Mouse (Mus musculus): ENCODE data around the gene Lpar3. TPM values are rescaled to one million over a fixed set of nuclear protein-coding genes. Genes with fewer than 3 reads are reported as not detected.

The Lpar3 gene
- polyA plus RNA-seq, 1 experiment from 2014 or later, result 0.72 TPM

DNA sequence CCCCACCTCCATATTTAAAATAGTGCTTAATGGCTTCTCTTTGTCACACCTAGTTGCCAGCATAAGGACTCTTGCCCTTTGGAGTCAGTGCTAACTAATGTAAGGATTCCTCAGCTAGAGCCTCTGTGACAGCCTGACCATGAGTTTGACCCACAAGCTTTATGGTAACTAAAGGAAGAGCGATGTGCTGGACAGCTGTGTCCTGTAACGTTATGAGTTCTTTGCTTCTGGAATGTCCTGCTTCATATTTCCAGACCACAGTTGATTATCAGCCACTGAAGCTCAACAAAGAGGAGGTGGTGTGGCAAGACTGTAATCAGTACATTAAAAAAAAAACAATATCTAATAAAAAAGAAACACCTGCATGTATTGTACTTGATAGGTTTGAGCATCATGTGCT is 26.2 kb downstream of the Lpar3 start:
- H3K4me3 ChIP-seq, result no peak overlapping the region

GRCm38 (mm10) chr3:146249895-146250294 is 29.1 kb downstream of the Lpar3 start:
- Histone ChIP-seq H3K36me3 (replicated peaks) (no peaks in the 10 kb centered on the region), H3K27me3 (replicated peaks; ENCODE audit: low read depth, poor library complexity, severe bottlenecking) (no peaks in the 10 kb centered on the region), H3K27ac (replicated peaks) (no peak overlapping the region), H3K4me1 (peaks cover 11% of the 10 kb centered on the region), H3K4me3 (no peak overlapping the region), H3K9me3 (no peaks in the 10 kb centered on the region)
- WGBS, result 80% methylated on average over 8 of the region's 8 CpGs
- DNase-seq (ENCODE audit: low spot score), result no peak

More for the DNA sequence above, 26.2 kb downstream of the Lpar3 start:
- WGBS, result 94% methylated on average over 2 of the region's 2 CpGs
- no peaks in the 10 kb centered on the region for H3K9me3 ChIP-seq
- no peak for DNase-seq (ENCODE audit: low spot score)
- H3K27me3 ChIP-seq (replicated peaks; ENCODE audit: low read depth, poor library complexity, severe bottlenecking), result no peaks in the 10 kb centered on the region
- H3K36me3 ChIP-seq (replicated peaks), result no peaks in the 10 kb centered on the region
- no peaks in the 10 kb centered on the region for H3K4me1 ChIP-seq
- no peak overlapping the region for H3K27ac ChIP-seq (replicated peaks)

- DNase-seq (ENCODE audit: low spot score), result no peak
- Histone ChIP-seq H3K4me1 (peaks cover 11% of the 10 kb centered on the region), H3K9me3 (no peaks in the 10 kb centered on the region), H3K36me3 (replicated peaks) (no peaks in the 10 kb centered on the region), H3K27ac (replicated peaks) (no peak overlapping the region), H3K4me3 (no peak overlapping the region), H3K27me3 (replicated peaks; ENCODE audit: low read depth, poor library complexity, severe bottlenecking) (no peaks in the 10 kb centered on the region)
- 88% methylated on average over 6 of the region's 6 CpGs for WGBS
Observed at GRCm38 (mm10) chr3:146251771-146252170, 31.0 kb downstream of the Lpar3 start.

DNA sequence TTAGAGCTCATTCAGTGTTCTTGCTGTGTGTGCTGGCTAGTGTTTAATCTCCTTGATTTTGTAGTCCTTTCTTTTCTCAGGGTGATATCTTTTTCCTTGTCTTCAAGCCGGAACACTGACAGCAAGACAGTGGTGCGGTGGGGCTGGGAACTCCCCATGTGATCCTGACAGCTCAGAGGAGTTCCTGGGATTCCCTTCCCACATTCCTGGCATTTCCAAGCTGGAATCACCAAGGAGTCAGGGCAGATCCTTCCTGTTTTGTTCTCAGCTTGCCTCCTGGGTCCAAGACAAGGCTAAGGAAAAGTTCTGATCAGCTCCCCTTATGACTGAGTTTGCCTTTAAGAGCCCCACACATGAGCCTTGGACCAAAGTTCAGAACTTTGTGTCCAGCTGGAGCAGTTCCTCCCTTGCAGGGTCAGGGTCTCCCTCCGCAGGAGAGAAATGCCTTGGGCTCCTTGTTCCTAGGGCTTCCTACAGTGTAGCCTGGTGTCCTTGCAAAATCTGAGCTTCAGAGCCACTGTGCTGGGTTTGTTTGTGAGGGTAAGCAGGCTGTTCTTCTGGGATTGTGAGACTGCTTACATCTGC is 33.1 kb downstream of the Lpar3 start:
- Histone ChIP-seq H3K36me3 (replicated peaks) (no peaks in the 10 kb centered on the region), H3K4me3 (no peak overlapping the region), H3K4me1 (peaks cover 11% of the 10 kb centered on the region), H3K27ac (replicated peaks) (no peak overlapping the region), H3K9me3 (no peaks in the 10 kb centered on the region), H3K27me3 (replicated peaks; ENCODE audit: low read depth, poor library complexity, severe bottlenecking) (no peaks in the 10 kb centered on the region)
- DNase-seq (ENCODE audit: low spot score), result no peak
- WGBS, result 36% methylated on average over 3 of the region's 3 CpGs

GRCm38 (mm10) chr3:146255123-146255522 is 34.4 kb downstream of the Lpar3 start:
- H3K4me3 ChIP-seq, result no peak overlapping the region
- H3K36me3 ChIP-seq (replicated peaks), result no peaks in the 10 kb centered on the region
- H3K4me1 ChIP-seq, result peaks cover 13% of the 10 kb centered on the region
- WGBS, result 94% methylated on average over 5 of the region's 5 CpGs
- DNase-seq (ENCODE audit: low spot score), result no peak
- H3K27ac ChIP-seq (replicated peaks), result no peak overlapping the region
- H3K27me3 ChIP-seq (replicated peaks; ENCODE audit: low read depth, poor library complexity, severe bottlenecking), result no peaks in the 10 kb centered on the region
- H3K9me3 ChIP-seq, result no peaks in the 10 kb centered on the region

GRCm38 (mm10) chr3:146257483-146258122 is 36.8 kb downstream of the Lpar3 start:
- H3K27ac ChIP-seq (replicated peaks), result no peak overlapping the region
- no peak overlapping the region for H3K4me3 ChIP-seq
- H3K36me3 ChIP-seq (replicated peaks), result no peaks in the 10 kb centered on the region
- no peaks in the 10 kb centered on the region for H3K9me3 ChIP-seq
- 71% methylated on average over 10 of the region's 10 CpGs for WGBS
- H3K4me1 ChIP-seq, result peaks cover 19% of the 10 kb centered on the region
- no peaks in the 10 kb centered on the region for H3K27me3 ChIP-seq (replicated peaks; ENCODE audit: low read depth, poor library complexity, severe bottlenecking)
- DNase-seq (ENCODE audit: low spot score), result no peak

DNA sequence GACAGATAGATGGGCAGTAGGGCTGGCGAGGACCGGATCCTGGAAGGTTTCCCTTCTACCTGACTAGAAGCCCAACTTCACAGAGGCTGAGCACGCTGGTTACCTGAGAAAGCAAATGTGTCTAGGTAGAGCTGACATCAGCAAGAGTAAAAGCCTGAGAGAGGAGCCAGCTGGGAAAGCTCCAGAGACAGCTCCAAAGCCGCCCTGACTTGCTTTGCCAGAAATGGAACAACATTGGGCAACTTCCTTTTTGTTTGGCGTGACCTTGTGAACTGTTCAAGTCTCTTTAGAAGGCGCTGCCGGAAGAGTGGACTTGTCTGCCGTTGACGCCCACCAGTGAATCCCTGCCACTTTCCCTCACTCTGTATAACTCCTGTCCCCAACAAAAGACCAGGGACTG is 39.4 kb downstream of the Lpar3 start:
- no peak overlapping the region for H3K27ac ChIP-seq (replicated peaks)
- H3K36me3 ChIP-seq (replicated peaks), result no peaks in the 10 kb centered on the region
- H3K9me3 ChIP-seq, result no peaks in the 10 kb centered on the region
- no peak for DNase-seq (ENCODE audit: low spot score)
- H3K4me3 ChIP-seq, result no peak overlapping the region
- H3K4me1 ChIP-seq, result peaks cover 8% of the 10 kb centered on the region; the same call in 1 of the 2 replicates
- WGBS, result 84% methylated on average over 9 of the region's 9 CpGs
- no peaks in the 10 kb centered on the region for H3K27me3 ChIP-seq (replicated peaks; ENCODE audit: low read depth, poor library complexity, severe bottlenecking)

- Histone ChIP-seq H3K27me3 (replicated peaks; ENCODE audit: low read depth, poor library complexity, severe bottlenecking) (no peaks in the 10 kb centered on the region), H3K4me3 (no peak overlapping the region), H3K9me3 (no peaks in the 10 kb centered on the region), H3K4me1 (peaks cover 8% of the 10 kb centered on the region; the same call in 1 of the 2 replicates), H3K36me3 (replicated peaks) (no peaks in the 10 kb centered on the region), H3K27ac (replicated peaks) (no peak overlapping the region)
- 88% methylated on average over 11 of the region's 11 CpGs for WGBS
- no peak for DNase-seq (ENCODE audit: low spot score)
Observed at GRCm38 (mm10) chr3:146260845-146261244, 40.1 kb downstream of the Lpar3 start.

DNA sequence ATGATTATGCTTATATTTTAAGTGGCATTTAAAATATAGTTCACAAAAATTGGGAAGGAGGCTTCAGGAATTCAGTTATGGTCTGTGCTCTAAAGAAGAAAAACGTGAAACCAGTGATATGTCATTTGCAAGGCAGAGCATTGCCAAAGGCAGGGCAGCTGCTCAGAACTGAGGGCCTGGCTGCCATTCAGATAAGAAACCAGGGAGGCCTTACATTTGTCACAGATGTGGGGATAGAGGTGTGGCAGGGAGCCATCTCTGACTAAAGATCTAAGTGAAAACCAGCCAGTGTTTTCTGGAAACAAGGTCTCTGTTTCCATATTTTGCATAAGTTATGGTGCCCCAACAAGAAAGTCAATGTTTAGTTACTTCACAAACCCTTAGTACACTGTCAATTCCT is 41.8 kb downstream of the Lpar3 start:
- WGBS, result 58% methylated on average over 1 of the region's 1 CpGs
- no peaks in the 10 kb centered on the region for H3K36me3 ChIP-seq (replicated peaks)
- no peak overlapping the region for H3K27ac ChIP-seq (replicated peaks)
- H3K4me1 ChIP-seq, result peaks cover 8% of the 10 kb centered on the region; the same call in 1 of the 2 replicates
- no peaks in the 10 kb centered on the region for H3K9me3 ChIP-seq
- H3K27me3 ChIP-seq (replicated peaks; ENCODE audit: low read depth, poor library complexity, severe bottlenecking), result no peaks in the 10 kb centered on the region
- H3K4me3 ChIP-seq, result no peak overlapping the region
- DNase-seq (ENCODE audit: low spot score), result no peak

GRCm38 (mm10) chr3:146264146-146264545 is 43.4 kb downstream of the Lpar3 start:
- Histone ChIP-seq H3K36me3 (replicated peaks) (no peaks in the 10 kb centered on the region), H3K27me3 (replicated peaks; ENCODE audit: low read depth, poor library complexity, severe bottlenecking) (no peaks in the 10 kb centered on the region), H3K27ac (replicated peaks) (no peak overlapping the region), H3K4me3 (no peak overlapping the region), H3K4me1 (peaks cover 8% of the 10 kb centered on the region; the same call in 1 of the 2 replicates), H3K9me3 (no peaks in the 10 kb centered on the region)
- DNase-seq (ENCODE audit: low spot score), result no peak
- WGBS, result 85% methylated on average over 10 of the region's 10 CpGs

DNA sequence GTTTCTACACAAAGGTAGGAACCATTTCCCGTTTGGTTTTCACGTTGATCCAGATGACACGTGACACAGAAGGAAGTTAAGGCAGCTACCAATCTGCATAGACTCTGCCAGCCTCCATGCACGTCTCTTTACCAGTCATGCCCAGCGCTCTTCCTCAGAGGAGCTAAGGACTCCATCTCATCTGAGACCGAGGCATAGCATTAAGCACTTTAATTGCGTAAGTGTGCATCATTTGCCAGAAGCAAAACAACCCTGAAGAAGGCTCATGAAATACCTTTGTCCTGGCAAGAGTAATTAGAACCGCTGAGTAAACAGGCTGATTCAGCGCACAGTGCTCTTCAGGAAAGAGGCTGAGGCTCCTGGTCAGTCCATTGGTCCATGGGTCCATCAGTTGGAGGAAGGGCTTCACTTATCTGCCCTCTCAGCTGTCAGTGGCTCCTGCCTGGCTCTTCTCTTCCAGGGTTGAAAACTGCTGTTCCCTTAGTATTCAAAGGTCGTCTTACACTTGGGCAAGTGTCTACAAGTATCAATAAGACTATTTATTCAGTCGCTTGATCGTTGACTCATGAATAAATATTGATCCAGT is 44.9 kb downstream of the Lpar3 start:
- 80% methylated on average over 12 of the region's 12 CpGs for WGBS
- peaks cover 7% of the 10 kb centered on the region; the same call in 1 of the 2 replicates for H3K4me1 ChIP-seq
- no peak overlapping the region for H3K27ac ChIP-seq (replicated peaks)
- no peaks in the 10 kb centered on the region for H3K9me3 ChIP-seq
- no peak overlapping the region for H3K4me3 ChIP-seq
- H3K36me3 ChIP-seq (replicated peaks), result no peaks in the 10 kb centered on the region
- H3K27me3 ChIP-seq (replicated peaks; ENCODE audit: low read depth, poor library complexity, severe bottlenecking), result no peaks in the 10 kb centered on the region
- no peak for DNase-seq (ENCODE audit: low spot score)

- 85% methylated on average over 14 of the region's 14 CpGs for WGBS
- H3K4me1 ChIP-seq, result peaks cover 4% of the 10 kb centered on the region; the same call in 1 of the 2 replicates
- no peak overlapping the region for H3K27ac ChIP-seq (replicated peaks)
Observed at GRCm38 (mm10) chr3:146268024-146268801, 47.5 kb downstream of the Lpar3 start.

More at GRCm38 (mm10) chr3:146268024-146268801, 47.5 kb downstream of the Lpar3 start:
- Histone ChIP-seq H3K36me3 (replicated peaks) (no peaks in the 10 kb centered on the region), H3K27me3 (replicated peaks; ENCODE audit: low read depth, poor library complexity, severe bottlenecking) (no peaks in the 10 kb centered on the region), H3K4me3 (no peak overlapping the region), H3K9me3 (no peaks in the 10 kb centered on the region)
- DNase-seq (ENCODE audit: low spot score), result no peak
